Mouse (Mus musculus) limb, embryonic 12.5 days (tissue): Measurements from ENCODE around the gene Stxbp2. TPM values are rescaled to one million over a fixed set of nuclear protein-coding genes. Genes with fewer than 3 reads are reported as not detected.
"Not testable (repeated sequence)": the region's sequence is repeated elsewhere in the genome, so short reads cannot be mapped to it uniquely, and the experiment has no call there.

ENCODE experiments used
- ATAC-seq: fragments of 200-750 bp; cut with Nextera tagmentation; 2 replicates; pipeline ENCODE4 v1.8.0; 2017; ENCODE audit warnings: low read depth, moderate TSS enrichment; ENCODE audit not compliant: insufficient number of reproducible peaks, insufficient read depth, low FRiP score, low TSS enrichment
- H3K27ac ChIP-seq: fragments of 300-500 bp; sonication (generic); 2 replicates; pipeline ENCODE4 v1.5.1; 2016; ENCODE audit warnings: mild to moderate bottlenecking, moderate library complexity
- H3K27me3 ChIP-seq: fragments of 300-500 bp; sonication (generic); 2 replicates; pipeline ENCODE4 v1.6.1; 2016; ENCODE audit warnings: mild to moderate bottlenecking, moderate library complexity
- H3K36me3 ChIP-seq: fragments of 300-500 bp; sonication (generic); 2 replicates; pipeline ENCODE4 v1.6.1; 2016; ENCODE audit warnings: mild to moderate bottlenecking, moderate library complexity
- H3K4me1 ChIP-seq: fragments of 300-500 bp; sonication (generic); replicated peaks from 2 replicates; pipeline ENCODE4 v1.6.1; 2016
- H3K4me2 ChIP-seq: fragments of 300-500 bp; sonication (generic); 2 replicates; pipeline ENCODE4 v1.6.1; 2016; ENCODE audit warnings: mild to moderate bottlenecking, moderate library complexity
- H3K4me3 ChIP-seq: fragments of 300-500 bp; sonication (generic); replicated peaks from 2 replicates; pipeline ENCODE4 v1.5.1; 2016; ENCODE audit warnings: mild to moderate bottlenecking
- H3K9ac ChIP-seq: fragments of 300-500 bp; sonication (generic); replicated peaks from 2 replicates; pipeline ENCODE4 v1.6.1; 2016; ENCODE audit warnings: mild to moderate bottlenecking, moderate library complexity
- H3K9me3 ChIP-seq: fragments of 300-500 bp; sonication (generic); 2 replicates; pipeline ENCODE4 v1.6.1; 2016; ENCODE audit warnings: mild to moderate bottlenecking, moderate library complexity
- WGBS: fragments of 180-500 bp; shearing (Covaris S2); methylation state at CpG from one replicate; pipeline ENCODE4 v1.1.7; 2016; 5-methylcytosine and 5-hydroxymethylcytosine counted together
- polyA plus RNA-seq: library from polyadenylated mRNA; unstranded; fragments of >200 nt; fragmentation: Nextera tagmentation; extraction: Ambion mirVana; gene quantifications from 2 replicates; pipeline ENCODE4 v1.2.1, GENCODE M21; 2016

The Stxbp2 gene
- polyA plus RNA-seq, result 27.8 and 32.4 TPM in 2 replicates

DNA sequence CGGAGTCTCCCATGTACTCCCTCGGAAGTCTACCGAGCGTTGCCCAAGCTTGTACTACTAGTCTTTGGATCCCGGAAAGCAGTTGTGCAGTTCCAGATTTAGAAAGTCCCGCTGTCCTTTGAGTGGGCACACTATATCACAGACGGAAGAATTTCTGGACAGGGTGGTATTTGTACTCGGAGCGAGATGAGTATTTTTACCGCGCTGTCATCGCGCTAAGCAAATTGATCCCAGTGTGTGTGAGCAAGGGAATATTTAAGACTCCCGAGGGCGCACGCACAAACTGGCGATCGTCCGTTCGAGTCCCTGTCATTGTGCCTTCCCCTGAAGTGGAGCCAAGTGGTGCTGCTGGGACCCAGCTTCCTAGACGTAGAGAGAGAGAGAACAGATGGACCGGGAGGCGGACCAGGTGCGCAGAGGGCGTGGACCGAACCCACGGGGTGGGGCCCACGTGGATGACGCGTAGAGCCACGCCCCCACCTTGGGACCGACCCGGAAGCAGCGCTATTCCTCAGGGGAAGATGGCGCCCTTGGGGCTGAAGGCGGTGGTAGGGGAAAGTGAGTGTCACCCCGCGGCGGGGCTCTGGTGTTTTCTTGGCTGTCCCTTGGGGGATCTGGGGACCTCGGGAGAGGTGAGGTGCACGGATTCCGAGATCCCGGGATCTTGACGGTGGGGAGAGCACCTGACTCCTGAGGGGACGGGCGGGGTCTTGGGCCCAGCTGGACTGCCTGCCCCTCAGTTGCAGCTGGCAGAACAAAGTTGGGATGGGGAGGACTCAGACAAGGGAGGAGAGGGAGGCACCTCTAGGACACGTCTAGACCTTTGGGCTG lies at the start of gene Stxbp2:
Gene Stxbp2, plus strand, starts transcription at position 309 of the 831 bp plus-strand sequence.
- 7% methylated on average over 47 of the region's 47 CpGs for WGBS
- ATAC-seq, result 0 out of 2 replicates have a peak, but pooled peaks have one; percentile 33

DNA sequence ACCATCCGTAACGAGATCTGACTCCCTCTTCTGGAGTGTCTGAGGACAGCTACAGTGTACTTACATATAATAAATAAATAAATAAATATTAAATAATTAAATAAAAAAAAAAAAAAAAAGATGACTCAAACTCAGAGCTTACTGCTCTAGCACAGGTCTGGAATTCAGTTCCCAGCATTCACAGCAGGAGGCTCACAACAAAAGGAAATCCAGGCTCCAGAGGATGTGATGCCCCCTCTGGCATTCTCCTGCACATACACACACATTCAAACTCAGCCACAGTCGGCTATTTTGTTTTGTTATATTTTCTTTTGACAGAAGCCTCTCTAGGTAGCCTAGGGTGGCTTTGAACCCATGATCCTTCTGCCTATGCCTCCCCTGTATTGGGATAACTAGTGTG lies 48.8 kb upstream of the Stxbp2 start:
- not testable (repeated sequence) for H3K4me3 ChIP-seq, H3K27me3 ChIP-seq, H3K4me2 ChIP-seq, H3K9ac ChIP-seq, H3K4me1 ChIP-seq, H3K27ac ChIP-seq, H3K36me3 ChIP-seq, ATAC-seq, H3K9me3 ChIP-seq
- 89% methylated on average over 2 of the region's 3 CpGs for WGBS

More for the DNA sequence above, at the start of gene Stxbp2:
- no peaks in the 10 kb centered on the region; the same call in 1 of the 2 replicates for H3K4me1 ChIP-seq
- no peaks in the 10 kb centered on the region for H3K9me3 ChIP-seq
- no peak within 1 kb of the TSS for H3K27ac ChIP-seq
- H3K27me3 ChIP-seq, result peaks cover 28% of the 10 kb centered on the region
- H3K4me3 ChIP-seq, result peak within 1 kb of the TSS; percentile 55
- peak within 1 kb of the TSS; percentile 50 for H3K9ac ChIP-seq
- H3K4me2 ChIP-seq, result peak within 1 kb of the TSS; percentile 83
- no peaks in the 10 kb centered on the region for H3K36me3 ChIP-seq

DNA sequence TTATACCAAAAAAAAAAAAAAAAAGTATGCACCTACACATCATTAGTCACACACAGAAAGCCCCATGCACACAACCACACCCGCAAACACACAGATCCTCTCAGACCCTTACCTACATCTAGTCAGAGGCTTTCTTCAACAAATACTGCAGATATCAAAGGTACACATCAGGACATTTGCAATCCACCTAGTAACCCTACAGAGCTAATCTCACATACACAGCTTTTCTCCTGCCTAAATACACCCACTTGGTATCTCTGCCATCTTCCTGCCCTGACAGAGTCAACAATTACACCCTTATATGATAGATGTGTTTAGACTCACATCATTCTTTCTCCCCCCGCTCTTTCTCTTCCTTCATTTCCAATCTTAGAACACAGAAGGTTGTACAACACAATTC lies 44.3 kb upstream of the Stxbp2 start:
- H3K36me3 ChIP-seq, result no peaks in the 10 kb centered on the region
- peaks cover 16% of the 10 kb centered on the region for H3K27me3 ChIP-seq
- peaks cover 11% of the 10 kb centered on the region; the same call in 1 of the 2 replicates for H3K4me1 ChIP-seq
- ATAC-seq, result no peak
- no peaks in the 10 kb centered on the region for H3K9me3 ChIP-seq
- WGBS, result 90% methylated on average over 2 of the region's 2 CpGs
- no peak overlapping the region for H3K9ac ChIP-seq
- no peak overlapping the region for H3K4me2 ChIP-seq
- no peak overlapping the region for H3K4me3 ChIP-seq
- no peak overlapping the region for H3K27ac ChIP-seq

DNA sequence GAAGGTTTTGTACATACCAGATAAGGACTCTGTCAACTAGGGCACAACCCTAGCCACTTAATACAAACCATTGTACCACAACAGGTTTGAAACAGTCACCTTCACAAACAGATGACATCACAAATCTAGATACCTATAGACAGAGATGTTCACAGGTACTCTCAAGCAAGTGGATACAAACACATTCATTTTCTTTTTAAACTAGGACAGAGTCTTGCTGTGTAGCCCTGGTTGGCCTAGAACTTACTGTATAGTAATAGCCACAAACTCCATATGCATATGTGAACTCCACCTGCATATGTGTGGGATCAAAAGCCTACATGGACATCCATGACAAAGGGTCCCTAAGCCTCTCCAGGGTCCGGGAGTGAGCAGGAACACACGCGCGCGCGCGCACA lies 43.8 kb upstream of the Stxbp2 start, which contains the start of gene Camsap3:
Gene Camsap3, plus strand, starts transcription at position 301 of the 398 bp plus-strand sequence.
- peak within 1 kb of the TSS; percentile 71 for H3K9ac ChIP-seq
- 2% methylated on average over 7 of the region's 7 CpGs for WGBS
- H3K27me3 ChIP-seq, result peaks cover 16% of the 10 kb centered on the region
- peak; percentile 38; the same call in 1 of the 2 replicates for ATAC-seq
- H3K9me3 ChIP-seq, result no peaks in the 10 kb centered on the region
- peak within 1 kb of the TSS; percentile 91 for H3K4me2 ChIP-seq
- peaks cover 11% of the 10 kb centered on the region; the same call in 1 of the 2 replicates for H3K4me1 ChIP-seq
- H3K27ac ChIP-seq, result peak within 1 kb of the TSS; percentile 53
- no peaks in the 10 kb centered on the region for H3K36me3 ChIP-seq
- H3K4me3 ChIP-seq, result peak within 1 kb of the TSS; percentile 76

DNA sequence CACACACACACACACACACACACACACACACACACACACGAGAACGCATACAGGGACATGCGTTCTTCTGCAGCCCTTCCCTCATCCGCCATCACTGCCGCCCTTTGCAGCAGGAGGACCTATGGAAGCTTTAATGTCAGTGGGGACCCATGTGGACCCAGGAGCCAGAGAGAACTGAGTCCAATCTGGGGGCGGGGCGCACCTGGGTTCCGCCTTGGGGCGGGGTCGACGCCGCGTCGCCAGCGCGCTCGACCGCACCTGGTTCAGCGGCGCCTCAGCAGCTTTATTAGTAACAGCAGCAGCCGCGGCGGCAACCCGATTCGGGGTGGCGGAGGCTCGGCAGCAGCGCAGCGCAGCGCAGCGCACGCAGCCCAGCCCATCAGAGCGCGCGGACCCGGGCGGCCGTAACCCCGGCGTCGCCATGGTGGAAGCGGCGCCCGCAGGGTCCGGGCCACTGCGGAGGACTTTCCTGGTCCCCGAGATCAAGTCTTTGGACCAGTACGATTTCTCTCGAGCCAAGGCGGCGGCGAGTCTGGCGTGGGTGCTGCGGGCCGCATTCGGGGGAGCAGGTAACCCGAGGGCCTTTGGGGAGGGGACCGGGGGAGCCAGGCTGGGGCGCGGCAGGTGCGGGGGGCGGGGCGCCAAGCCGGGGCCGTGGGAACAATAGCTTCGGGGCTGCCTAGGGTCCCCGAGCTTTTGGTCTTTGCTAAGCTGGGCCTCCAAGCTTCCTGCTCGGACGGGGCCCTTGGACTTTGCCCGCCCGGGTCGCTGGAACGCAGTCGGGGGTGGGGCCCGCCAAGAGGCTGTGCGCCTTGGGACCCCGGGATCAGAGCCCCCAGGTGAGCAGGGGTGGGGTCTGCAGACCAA lies 43.1 kb upstream of the Stxbp2 start:
- ATAC-seq, result peak; percentile 72
- Histone ChIP-seq H3K27me3 (peaks cover 16% of the 10 kb centered on the region), H3K9me3 (no peaks in the 10 kb centered on the region), H3K4me2 (peak overlapping the region; percentile 91), H3K9ac (peak overlapping the region; percentile 71), H3K27ac (peak overlapping the region; percentile 53), H3K4me3 (peak overlapping the region; percentile 76), H3K36me3 (no peaks in the 10 kb centered on the region), H3K4me1 (peaks cover 11% of the 10 kb centered on the region; the same call in 1 of the 2 replicates)
- under 1% methylated on average over 75 of the region's 77 CpGs for WGBS

DNA sequence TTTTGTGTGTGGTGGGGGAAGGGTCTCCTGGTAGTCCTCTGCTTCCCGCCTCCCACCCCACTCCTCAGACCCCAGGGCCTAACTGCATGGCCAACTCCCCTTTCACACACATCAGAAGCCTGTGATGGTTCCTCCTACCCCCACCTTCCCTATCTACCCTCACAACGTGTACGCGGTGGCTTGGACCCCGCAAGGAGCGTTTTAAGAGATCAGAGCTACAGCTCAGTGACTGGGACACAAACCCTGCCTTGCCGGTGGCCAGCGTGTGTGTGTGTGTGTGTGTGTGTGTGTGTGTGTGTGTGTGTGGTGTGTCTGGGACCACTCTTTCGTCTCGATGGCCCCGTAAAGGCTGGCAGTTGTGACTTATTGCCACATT lies 42.5 kb upstream of the Stxbp2 start:
- Histone ChIP-seq H3K36me3 (no peaks in the 10 kb centered on the region), H3K4me2 (peak overlapping the region; percentile 91), H3K4me1 (peaks cover 11% of the 10 kb centered on the region; the same call in 1 of the 2 replicates), H3K9me3 (no peaks in the 10 kb centered on the region), H3K27ac (peak overlapping the region; percentile 53; the same call in 1 of the 2 replicates), H3K27me3 (peaks cover 16% of the 10 kb centered on the region), H3K4me3 (peak overlapping the region; percentile 76), H3K9ac (peak overlapping the region; percentile 71)
- under 1% methylated on average over 8 of the region's 11 CpGs for WGBS
- ATAC-seq, result peak; percentile 44

DNA sequence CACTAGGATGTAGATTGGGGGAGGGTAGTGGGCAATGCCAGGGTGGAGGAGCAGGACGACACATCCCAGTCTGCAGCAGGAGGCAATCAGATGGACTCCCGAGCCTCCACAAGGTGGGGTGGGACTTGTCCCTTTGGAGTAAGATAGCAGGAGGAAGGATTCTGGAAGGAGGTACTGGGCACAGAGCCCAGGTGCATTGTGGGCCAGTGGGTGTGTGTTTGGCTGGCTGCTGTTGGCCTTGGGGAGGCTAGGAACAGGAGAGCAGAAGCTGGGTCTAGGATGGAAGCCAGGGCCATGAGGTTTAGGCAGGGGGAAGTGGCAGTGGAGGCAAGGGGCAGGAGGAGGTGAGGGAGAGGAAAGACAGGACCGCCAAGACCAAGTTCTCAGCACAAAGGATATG lies 37.3 kb upstream of the Stxbp2 start:
- ATAC-seq, result no peak
- WGBS, result 65% methylated on average over 3 of the region's 3 CpGs
- H3K4me2 ChIP-seq, result no peak overlapping the region
- no peak overlapping the region for H3K9ac ChIP-seq
- no peaks in the 10 kb centered on the region for H3K9me3 ChIP-seq
- H3K27me3 ChIP-seq, result no peaks in the 10 kb centered on the region
- no peak overlapping the region for H3K4me3 ChIP-seq
- H3K4me1 ChIP-seq, result peaks cover 4% of the 10 kb centered on the region; the same call in 1 of the 2 replicates
- no peak overlapping the region for H3K27ac ChIP-seq
- H3K36me3 ChIP-seq, result peaks cover 1% of the 10 kb centered on the region; the same call in 1 of the 2 replicates

DNA sequence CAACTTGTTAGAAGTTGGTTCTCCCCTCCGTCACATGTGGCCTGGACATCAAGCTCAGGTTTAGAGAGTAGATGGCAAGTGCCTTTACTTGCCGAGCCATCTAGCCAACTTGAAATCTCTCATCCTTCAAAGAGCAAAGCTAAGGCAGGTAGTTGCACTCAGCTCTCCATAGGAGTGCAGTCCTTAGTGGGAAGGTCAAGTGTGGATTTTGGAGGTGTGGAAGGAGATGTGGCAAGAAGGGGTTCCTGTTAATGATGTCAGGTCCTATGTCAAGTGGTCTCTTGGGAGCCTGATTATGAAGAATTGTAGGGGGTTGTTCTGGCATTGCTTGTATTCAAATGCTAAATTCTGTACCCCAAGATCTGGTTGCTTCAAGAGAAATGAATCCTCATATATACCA lies 36.3 kb upstream of the Stxbp2 start:
- H3K9me3 ChIP-seq, result no peaks in the 10 kb centered on the region
- no peak overlapping the region for H3K4me2 ChIP-seq
- H3K27me3 ChIP-seq, result no peaks in the 10 kb centered on the region
- H3K4me3 ChIP-seq, result no peak overlapping the region
- H3K9ac ChIP-seq, result no peak overlapping the region
- no peaks in the 10 kb centered on the region for H3K4me1 ChIP-seq
- no peak overlapping the region for H3K27ac ChIP-seq
- peaks cover 10% of the 10 kb centered on the region for H3K36me3 ChIP-seq
- WGBS, result 87% methylated on average over 2 of the region's 2 CpGs
- ATAC-seq, result no peak

DNA sequence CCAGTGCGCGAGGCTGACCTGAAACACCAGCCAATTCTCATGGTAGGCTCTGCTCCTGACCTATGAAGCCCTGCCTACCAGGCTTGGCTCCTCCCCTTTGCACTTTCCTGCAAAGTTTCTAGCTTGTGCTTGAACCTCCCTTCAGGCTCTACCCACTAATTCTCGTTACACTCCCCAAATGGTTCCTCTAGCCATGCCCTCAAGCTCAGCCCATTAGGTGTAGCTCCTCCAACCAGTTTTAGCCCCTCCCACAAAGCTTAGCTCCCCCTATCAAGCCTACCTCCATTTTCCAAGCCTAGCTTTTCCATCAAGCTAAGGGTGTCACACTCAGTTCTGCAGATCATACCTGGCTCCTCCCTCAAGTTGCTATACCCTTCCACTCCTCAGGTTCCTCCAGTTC lies 32.7 kb upstream of the Stxbp2 start:
- Histone ChIP-seq H3K4me2 (no peak overlapping the region), H3K4me1 (no peaks in the 10 kb centered on the region), H3K36me3 (peaks cover 33% of the 10 kb centered on the region), H3K27ac (no peak overlapping the region), H3K4me3 (no peak overlapping the region), H3K9me3 (no peaks in the 10 kb centered on the region), H3K9ac (no peak overlapping the region), H3K27me3 (no peaks in the 10 kb centered on the region)
- WGBS, result 67% methylated on average over 3 of the region's 3 CpGs
- no peak for ATAC-seq

DNA sequence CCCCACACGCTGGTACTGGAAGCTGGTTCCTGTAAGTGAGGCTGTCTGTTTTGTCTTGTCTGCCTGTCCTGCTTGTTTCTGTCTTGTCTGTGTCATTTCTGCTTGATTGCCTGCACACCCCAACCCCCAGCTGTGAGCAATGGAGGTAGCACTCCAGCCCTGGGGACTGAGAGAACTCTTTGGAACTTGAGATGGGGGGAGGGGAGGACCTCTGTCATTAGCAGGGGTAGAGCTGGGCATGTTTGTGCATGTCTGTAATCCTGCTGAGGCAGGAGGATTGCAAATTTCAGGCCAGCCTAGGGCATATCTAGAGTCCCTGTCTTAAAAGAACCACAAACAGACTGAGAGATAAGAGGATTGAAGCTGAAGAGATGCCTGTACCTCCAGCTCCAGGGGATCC lies 31.5 kb upstream of the Stxbp2 start:
- no peak overlapping the region for H3K9ac ChIP-seq
- H3K4me3 ChIP-seq, result no peak overlapping the region
- no peaks in the 10 kb centered on the region for H3K4me1 ChIP-seq
- no peak for ATAC-seq
- no peaks in the 10 kb centered on the region for H3K27me3 ChIP-seq
- H3K27ac ChIP-seq, result no peak overlapping the region
- H3K4me2 ChIP-seq, result no peak overlapping the region
- H3K9me3 ChIP-seq, result no peaks in the 10 kb centered on the region
- WGBS, result 65% methylated on average over 1 of the region's 1 CpGs
- peaks cover 45% of the 10 kb centered on the region for H3K36me3 ChIP-seq

DNA sequence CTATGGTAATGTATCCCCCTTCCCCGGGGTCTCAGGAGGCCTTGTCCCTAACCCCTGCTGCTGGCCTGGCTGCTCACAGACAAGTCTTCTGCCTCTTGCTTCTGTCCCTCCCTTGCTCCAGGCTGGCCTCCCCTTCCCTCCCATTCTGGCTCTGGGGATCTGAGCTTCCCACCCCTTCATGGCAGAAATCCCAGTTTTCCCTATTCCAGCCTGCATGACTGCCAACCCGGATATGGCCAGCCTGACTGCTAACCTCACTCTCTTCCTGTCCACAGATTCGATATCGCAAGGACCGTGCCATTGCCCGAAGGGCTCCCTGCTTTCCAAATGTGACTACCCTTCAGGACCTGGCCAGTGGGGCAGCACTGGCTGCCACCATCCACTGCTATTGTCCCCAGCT lies 30.4 kb upstream of the Stxbp2 start:
- H3K4me3 ChIP-seq, result no peak overlapping the region
- WGBS, result 91% methylated on average over 6 of the region's 6 CpGs
- no peaks in the 10 kb centered on the region for H3K9me3 ChIP-seq
- peaks cover 57% of the 10 kb centered on the region for H3K36me3 ChIP-seq
- ATAC-seq, result no peak
- no peak overlapping the region for H3K9ac ChIP-seq
- no peaks in the 10 kb centered on the region for H3K4me1 ChIP-seq
- no peak overlapping the region for H3K27ac ChIP-seq
- no peaks in the 10 kb centered on the region for H3K27me3 ChIP-seq
- H3K4me2 ChIP-seq, result no peak overlapping the region
